Mouse (Mus musculus) cerebellum, postnatal 4 days (tissue): ENCODE data around the gene Smc4.

ENCODE experiments used
- DNase-seq, 2 experiments: peaks; one replicate each; pipeline ENCODE4 v3.0.0; 2022; ENCODE audit warnings: low spot score in 2 of 2, mixed read lengths in 1 of 2

Smc4 gene

DNA sequence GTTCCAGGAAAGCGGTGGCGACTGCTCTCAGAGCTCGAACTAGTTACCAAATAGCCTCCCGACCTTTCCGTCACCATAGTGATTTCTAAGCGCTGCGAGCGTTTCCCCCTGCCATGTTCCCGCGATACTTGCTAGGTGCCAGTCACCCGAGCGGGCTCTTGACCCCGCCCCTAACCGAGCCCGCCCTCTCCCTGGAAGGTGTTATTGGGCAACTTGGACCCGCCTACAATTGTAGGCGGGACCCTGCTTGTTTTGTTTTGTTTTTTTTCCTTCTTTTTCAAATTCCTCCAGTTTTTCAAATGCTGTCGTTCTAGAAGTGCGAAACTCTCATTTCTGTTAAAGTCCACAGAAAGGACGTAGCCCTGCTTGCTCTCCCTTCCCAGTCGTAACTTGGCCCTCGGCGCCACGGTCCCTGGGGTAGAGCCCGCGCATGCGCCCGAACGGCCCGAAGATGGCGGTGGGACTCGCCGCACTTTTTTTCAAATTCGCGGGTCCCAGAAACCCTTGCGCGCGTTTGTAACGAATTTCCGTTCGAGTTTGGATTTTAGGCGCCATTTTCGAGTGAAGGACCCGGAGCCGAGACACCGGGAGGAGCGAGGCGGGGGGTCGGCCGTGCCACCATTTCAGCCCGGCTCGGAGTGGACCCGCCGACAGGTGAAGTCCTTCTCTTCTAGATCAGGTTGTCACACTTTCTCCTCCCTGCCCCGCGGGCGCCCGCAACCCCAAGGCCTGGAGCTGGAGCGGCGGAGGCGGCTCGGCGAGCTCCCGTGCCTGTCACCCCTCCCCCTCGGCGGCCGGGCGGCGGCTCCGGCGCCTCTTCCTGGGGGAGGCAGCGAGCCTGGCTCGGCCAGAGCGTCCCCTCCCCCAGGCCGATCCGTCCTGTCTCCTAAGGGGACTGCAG is at the start of gene Smc4, which contains the start of gene Ift80:
Smc4 (plus strand) TSS at position 302 of the 901 bp plus-strand sequence.
Ift80 (minus strand) TSS at position 134 of the 901 bp plus-strand sequence.
- DNase-seq: peak; percentile 85 to 94

DNA sequence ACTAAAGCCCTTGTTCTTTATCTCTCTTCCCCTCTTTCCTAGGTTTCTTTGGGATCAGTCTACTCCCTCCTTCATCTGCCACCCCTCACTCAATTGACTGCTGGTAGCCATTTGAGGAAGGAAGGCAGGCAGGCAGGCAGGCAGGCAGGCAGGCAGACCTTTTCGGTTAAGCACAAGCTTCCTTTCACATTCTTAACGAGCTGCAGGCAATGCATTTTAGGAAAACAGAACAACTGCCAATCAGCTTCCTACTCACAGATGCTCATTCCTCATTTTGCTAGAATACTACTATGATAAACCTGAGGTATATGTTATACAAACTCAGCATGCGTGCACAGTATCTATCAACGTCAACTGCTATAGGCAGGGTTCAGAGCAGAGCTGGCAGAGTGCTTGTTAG is 48.1 kb upstream of the Smc4 start:
- no peak for DNase-seq

DNA sequence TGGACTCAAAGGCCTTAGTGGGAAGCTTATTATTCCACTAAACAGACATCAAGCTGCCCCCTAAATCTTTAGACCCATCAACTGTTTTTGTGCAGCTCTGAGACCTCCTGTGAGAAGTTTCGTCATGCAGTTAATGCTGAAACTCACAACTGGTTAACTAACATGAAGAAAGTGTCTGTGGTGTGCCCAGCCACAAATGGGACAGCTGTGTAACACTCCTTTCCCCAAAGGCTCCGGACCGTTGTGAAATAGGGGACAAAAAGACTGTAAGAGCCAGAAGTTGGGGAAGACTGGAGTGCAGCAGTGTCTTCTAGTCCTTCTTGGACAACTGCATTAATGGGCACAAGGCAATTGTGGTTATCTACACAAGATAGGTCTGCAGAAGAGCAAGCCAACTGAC is 47.1 kb upstream of the Smc4 start:
- DNase-seq: no peak

DNA sequence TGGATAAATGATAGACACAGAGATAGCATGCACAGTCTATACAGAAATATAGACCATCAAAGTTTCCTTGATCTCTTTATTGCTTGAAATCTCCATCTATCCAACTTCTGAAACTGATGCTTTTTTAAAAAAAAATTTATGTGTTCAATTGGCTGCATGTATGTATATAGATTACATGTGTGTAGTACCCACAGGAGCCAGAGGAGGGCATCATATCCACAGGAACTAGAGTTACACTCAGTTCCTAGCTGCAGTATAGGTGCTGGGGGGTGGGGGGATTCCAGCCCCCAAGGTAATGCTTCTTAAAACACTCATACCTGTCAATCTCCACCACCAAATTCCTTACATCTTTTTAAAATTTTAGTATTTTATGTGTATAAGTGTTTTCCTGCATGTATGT is 39.9 kb upstream of the Smc4 start:
- DNase-seq: no peak

DNA sequence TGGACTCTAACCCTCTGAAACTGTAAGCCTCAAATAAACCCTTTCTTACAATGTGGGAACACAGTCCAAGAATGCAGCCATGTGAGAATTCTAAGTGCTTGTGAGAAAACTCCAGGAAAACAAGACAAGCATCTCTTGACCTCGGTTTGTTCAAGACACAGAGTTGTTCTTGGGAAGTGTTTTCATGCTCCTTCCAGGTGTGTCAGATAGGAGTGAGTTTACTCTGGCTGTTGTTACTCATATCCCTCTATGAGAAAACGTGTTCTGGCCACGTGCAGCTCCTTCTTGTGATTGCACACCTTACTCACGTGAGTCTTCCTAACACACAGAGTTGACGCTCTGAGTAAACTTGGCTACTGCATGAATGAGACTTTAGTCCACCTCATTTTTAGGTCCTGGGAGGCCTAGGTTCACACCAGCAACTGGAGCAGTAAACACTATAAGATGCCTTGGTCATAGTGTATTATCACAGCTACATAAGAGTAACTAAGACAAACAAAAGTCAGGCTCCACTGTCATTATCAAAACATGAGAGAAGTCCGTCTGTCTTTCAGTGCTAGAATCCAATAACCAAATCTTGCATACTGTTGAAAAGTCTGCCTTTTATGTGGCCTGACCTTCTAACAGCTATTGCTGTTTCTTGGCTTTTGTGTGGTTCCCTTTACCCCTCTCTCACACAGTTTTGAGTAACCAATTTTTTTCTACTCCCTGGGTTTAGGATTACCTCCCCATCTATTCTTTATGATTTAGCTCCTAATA is 37.8 kb upstream of the Smc4 start:
- no peak for DNase-seq

DNA sequence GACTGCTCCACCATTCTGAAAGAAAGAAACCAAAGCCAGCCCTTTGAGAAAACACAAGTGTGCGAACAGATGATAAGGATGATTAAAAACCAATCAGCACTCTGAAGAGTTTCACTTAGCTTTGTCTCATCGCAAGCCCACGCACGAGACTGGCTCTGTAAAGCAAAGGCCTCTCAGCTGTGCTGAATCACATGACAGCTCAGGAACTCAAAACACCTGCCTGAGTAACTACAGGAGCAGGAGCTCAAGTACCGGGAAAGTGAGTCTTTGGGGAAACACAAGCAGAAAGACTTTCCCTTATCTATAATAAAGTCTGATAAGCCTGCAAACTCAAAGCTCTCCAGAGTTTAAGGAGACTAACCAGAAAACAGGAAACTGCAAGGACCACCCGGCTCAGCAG is 37.1 kb upstream of the Smc4 start:
- no peak for DNase-seq

DNA sequence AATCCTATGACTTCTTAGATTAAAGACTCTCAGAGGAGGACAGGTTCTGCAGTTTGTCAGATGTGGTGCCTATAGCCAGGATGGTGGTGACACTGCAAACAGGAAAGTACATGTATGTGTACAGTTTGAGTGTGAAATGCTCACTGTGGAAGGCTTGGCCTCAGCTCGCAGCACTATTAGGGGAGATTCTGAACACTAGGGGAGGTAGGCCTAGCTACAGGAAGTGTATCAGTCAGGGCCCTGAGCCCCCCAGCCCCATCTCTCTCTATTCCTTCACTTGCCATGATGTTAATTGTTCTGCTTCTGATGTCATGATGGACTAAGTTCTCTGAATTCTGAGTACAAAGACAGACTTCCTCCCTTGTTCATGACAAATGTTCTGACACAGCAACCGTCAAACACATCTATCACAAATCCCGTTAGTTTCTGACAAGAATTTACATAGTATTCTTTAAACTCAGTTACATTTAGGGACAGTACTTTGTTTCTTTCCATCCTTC is 35.4 kb upstream of the Smc4 start:
- DNase-seq: no peak

DNA sequence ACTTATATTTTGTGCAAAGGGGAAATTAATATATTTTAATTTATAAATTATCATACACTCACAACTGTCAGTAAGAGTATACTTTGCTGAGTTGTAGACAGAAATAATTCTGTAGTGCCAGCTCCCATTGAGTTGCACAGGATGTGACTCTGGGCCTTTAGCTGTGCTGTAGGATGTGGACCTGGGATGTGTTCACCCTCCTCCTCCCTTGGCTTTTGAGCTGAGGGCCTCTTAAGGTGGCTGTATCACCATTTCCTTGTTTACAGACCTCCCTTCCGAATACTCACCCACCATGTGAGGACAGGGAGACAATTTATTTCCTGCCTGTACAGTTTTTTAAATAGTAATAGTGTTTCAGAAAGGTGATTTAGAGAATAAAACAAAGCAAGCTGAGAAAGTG is 31.0 kb upstream of the Smc4 start:
- DNase-seq: no peak

DNA sequence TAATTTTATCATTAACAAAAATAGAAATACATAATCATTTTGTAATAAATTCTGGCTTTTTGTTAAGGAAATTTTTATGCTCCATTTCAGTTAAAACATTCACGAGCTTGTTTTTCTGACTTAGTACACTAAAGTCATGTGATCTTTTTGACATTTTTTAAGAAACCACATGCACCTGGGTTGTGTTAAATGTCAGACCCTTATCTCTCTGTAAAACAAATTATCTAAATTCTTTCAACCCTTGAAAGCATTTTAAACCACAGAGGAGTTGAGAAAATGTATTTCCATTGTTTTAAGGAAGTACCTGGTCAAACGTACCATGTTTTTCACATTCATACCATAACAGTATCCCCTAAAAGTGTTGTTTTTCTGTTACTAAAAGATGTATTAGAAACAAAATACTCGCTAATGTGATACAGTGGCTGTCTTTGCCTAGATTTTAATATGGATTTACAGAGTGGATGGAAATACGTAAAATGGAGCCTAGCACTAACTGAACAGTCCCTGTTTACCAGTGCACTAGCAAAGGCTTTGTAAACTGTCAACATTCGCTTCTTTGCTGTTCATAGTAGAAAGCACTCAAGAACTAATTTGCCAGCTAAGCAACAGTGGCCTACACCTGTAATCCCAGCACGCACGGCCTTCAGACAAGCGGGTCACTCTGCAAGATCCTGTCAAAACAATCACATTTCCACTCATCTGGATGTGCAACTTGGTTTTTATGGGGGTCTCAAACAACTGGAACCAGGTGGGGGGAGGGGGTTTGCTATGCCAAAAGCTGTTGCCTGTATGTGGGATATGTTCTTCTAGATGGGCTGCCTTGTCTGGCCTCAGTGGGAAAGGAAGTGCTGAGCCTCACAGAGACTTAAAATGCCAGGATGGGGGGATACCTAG is 29.7 kb upstream of the Smc4 start:
- DNase-seq: no peak

DNA sequence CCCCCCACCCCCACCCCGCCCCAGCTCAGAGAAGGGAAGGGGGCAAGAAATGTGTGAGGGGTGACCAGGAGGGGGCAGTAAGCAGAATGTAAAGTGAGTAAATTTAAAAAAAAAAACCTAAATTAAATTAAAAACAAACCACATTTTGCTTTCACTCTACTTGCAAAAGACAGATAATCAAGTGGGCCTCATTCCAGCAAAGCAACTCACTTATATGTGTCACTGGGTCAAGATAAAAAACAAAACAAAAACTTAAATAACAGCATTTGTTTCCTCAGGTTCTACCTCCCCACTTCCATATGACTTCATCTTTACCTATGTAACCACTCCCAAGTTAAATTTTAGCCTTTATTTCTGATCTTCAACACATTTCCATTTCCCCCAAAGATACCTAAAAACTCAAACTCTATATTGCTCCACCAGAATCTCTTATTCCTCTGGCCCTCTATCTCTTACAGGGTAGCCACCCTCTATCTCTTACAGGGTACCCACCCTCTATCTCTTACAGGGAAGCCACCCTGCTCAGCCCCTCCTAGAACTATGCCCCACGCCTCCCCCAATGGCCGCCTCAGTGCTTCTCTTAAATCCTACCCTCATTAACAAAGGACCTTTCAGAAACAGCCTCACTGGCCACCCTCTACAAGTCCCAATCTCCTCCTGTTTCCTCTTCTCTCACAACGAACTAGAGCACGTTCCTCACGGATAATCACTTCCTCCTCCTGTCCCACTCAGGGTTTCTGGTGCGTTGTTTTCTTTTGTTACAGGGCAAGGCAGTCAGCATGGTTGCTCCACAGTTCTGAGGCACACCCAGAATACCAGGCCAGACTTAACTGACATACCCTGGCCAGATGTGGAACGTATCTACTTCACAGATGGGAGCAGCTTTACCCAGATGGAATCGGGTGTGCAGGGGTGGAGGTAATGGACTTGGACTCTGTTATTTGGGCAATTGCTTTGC is 28.7 kb upstream of the Smc4 start:
- DNase-seq: no peak

DNA sequence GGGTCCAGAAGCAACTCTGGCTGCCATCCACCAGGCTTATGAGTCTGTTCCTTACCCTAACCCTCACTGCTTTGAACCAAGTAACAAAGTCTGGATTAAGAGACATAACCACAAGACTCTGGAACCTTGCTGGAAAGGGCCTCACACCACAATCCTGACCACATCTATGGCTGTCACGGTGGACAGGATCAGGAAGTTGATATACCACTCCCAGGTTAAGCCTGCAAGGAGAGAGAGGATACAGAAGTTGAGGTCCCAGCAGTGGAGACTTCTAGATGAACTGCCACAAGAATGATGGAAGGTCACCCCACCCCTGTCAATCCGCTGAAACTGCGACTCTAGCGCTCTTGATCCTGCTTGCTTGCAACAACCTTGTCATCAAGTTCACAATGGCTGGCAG is 26.8 kb upstream of the Smc4 start:
- DNase-seq: no peak

DNA sequence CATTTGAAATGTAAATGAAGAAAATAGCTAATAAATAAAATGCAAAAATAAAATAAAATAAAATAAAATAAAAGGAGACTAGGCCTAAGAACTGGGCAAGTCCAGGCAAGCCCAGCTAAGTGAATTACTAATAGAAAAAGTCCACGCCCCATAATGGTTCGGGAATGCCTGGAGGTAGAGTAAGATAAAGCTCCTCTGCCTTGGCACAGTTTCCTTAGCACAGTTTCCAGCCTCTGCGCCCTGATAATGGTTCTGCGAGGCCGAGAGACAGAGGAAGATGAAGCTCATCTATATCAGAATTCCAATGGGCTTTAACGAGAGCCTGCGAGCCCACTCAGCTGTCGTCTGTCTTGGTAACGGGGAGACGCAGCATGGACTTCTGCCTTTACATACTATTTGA is 25.4 kb upstream of the Smc4 start:
- no peak for DNase-seq

DNA sequence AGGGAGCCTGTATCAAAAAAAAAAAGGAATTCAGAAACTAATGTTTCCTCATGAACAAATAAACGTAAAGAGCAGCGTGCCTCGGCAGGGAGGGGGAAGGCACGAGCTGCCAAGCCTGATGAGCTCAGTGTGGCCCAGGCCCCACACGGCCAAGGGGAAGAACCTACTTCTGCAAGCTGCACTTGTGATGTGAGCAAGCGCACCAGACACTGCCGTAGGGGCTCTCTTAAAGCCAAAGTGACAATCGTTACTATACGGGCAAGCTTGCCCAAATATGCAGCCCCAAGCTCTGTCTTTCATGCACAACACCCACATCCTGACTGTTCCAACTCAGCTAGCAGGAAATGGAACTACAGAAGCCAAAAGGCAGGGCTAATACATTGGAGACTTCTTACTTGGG is 23.6 kb upstream of the Smc4 start:
- no peak for DNase-seq

DNA sequence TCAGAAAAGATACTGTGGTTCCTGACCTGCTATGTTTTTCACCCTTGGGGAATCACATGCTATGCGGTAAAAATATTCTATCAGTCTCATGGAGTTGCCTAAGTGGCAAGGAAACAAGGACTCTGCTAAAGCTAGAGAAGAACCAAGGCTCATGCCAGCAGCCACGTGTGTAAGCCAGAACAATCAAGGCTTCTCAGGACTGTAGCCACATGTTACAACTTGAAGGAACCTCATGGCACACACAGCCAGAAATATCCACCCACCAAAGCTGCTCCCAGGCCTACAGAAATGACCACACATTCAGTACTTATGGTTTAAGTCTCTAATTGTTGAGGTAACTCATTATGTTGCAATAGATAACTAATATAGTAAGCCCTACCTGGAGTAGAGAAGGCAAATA is 18.0 kb upstream of the Smc4 start:
- no peak for DNase-seq

DNA sequence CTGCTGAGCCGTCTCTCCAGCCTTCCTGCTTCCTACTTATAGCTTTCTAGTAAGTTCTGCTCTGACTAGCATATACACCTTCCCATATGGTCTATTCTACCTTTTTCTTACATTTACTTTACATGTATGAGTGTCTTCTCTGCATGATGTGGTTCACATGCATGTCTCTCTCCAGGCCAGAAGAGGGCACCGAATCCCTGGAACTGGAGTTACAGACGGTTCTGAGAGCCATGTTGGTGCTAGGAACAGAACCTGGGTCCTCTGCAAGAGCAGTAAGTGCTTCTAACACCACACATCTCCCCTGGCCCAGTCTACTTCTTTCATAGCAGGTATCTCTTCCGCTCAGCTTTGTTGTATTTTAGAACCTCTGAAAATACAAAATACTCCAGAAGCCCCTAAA is 1.8 kb upstream of the Smc4 start:
- DNase-seq: no peak

DNA sequence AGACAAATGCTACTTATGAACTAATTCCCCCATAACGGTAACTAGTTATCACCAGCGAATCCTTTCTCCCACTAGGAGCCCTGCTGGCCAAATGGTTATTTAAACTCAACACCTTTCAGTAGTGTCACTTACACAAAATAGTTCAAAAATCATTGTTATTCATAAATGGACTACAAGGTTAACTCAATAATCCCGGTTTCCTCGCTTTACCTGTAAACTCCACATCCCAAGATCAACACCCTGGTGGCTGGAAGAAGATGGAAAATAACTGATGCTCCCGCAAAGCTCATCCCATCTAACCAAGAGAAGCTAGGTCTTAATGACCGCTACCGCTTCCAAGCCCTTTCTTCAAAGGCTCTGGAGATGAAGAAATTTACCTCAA is 492 bp upstream of the Smc4 start:
- no peak for DNase-seq

DNA sequence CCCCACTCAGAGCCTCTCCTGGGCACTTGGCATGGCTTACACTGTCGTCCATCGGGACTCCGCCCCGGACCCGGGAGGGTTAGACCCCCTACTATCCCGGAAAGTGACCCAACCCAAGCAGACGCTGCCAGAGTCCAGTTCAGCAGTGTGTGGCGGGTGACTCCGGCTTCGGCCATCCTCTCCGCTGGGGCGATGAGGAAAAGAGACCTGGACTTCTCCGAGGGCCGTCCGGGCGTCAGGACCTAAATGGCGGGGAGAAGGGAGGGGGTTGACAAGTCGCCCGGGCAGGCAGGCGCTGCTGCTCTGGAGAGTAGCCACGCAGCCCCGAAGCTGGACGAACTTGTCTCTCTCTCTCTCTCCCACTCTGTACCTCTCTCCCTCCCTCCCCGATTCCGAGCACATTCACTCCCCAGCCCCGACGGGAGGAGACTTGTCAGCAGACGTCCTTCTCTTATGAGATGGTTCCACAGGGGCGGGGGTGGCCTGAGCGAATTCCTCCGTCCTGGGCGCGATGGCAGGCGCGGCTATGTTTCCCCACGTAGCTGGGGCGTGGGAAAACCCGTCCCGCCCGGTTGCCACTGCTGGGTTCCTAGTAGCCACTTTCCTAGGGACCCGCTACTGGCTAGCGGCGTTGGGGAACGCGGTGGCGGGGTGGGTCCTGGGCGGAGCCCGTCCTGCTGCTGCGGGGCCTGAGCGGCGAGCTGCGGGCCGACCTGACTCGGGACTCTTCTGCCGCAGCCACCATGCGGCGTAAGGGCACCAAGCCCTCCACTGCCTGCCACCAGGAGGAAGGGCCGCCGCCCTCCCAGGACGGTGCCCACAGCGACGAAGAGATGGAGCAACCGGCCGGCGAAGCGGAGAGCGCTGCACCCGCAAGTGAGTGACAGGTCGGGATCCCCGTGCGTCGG is 1.1 kb downstream of the Smc4 start:
- peak; percentile 25 to 54 for DNase-seq

DNA sequence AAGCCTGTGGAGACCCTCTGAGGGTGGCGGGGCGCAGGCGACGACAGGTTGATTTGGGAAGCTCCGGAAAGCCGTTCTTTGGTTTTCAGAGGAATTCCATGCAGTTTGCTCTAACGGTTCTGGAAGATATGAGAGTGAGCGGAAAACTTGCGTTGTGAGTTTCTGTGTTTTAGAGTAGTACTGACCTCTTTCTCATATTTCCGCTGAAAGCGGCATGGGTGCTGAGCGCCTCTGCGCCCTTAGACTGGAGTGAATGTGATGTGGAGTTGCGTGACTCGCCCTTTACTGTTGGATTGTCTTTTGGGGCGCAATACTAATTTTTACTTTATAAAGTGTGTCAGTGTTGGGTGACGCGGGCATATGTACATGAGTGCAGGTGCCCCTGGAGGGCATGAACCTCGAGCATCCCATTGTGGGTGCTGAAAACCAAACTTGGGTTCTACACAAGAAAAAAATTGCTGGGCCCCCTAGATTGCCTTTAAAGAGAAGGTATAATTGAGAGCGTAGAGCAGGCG is 1.8 kb downstream of the Smc4 start:
- DNase-seq: no peak

DNA sequence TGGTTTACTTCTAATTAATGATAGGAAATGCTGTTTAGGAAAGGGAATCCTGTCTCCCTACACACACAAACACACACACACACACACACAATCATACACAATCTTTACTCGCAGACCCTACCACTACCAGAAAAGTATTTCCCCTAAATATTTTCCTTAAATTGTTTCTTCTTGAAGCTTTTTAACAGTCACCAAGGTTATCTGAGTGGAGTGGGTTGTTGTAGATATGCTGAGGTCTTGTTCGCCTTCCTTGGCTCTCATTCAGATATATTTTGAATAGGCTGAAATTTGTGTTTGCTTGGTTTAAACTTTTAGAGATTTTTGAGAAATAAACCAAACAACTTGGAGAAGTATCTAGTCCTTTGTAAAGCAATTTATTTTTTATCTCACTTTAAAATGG is 4.3 kb downstream of the Smc4 start:
- no peak for DNase-seq
